Mouse (Mus musculus): ENCODE data around the gene Adamts4.
"Not testable (repeated sequence)": the region's sequence is repeated elsewhere in the genome, so short reads cannot be mapped to it uniquely, and the experiment has no call there.

DNA sequence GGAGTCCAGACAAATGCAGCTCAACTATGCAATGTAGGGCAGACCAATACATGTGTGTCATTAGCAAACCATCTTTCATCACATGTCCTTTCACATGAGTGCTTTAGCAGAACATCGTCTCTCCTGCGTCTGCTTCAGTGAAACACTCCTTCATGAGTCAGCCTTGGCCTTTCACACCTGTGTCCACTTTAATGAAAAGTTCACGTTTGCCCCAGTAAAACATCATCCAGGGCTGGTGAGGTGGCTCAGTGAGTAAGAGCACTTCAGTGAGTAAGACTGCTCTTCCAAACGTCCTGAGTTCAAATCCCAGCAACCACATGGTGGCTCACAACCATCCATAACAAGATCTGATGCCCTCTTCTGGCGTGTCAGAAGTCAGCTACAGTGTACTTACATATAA is 55.9 kb downstream of the Adamts4 start:
- not testable (repeated sequence) for TF ChIP-seq POLR2A, CTCF (IDR thresholded peaks at IDR 0.05; ENCODE audit: extremely low read depth, insufficient read depth, low read length)
